Mouse (Mus musculus) MEL (cell line): ENCODE data around the gene Slamf8. TPM values are rescaled to one million over a fixed set of nuclear protein-coding genes. Genes with fewer than 3 reads are reported as not detected.

Experiments
- DNase-seq: peaks from one replicate; pipeline ENCODE4 v3.0.0; 2011; ENCODE audit warnings: low read depth, low spot score
- H3K27ac ChIP-seq: 2 replicates; pipeline ENCODE4 v1.5.1; 2012; ENCODE audit warnings: low read depth, mild to moderate bottlenecking, control low read depth, low read length, moderate library complexity; ENCODE audit not compliant: control insufficient read depth
- H3K27me3 ChIP-seq, 2 experiments: fragments of 150-350 bp in 1 of 2; sonication (generic) in 1 of 2; 2 replicates each; pipeline ENCODE4 v1.6.1; 2012; ENCODE audit warnings: low read length in 2 of 2, mild to moderate bottlenecking in 2 of 2, improper control_type of control experiment in 1 of 2, moderate library complexity in 1 of 2; ENCODE audit not compliant: insufficient read depth in 2 of 2, control insufficient read depth in 1 of 2
- H3K36me3 ChIP-seq, 2 experiments: 2 replicates each; pipeline ENCODE4 v1.6.1; 2012 to 2014; ENCODE audit warnings: low read length in 2 of 2, improper control_type of control experiment in 1 of 2, inconsistent platforms in 1 of 2, mild to moderate bottlenecking in 1 of 2; ENCODE audit not compliant: insufficient read depth in 2 of 2, control insufficient read depth in 1 of 2
- H3K4me1 ChIP-seq, 2 experiments: fragments of 150-350 bp in 1 of 2; sonication (generic) in 1 of 2; 2 replicates each; pipeline ENCODE4 v1.6.1; 2012; ENCODE audit warnings: low read length in 2 of 2, improper control_type of control experiment in 1 of 2, mild to moderate bottlenecking in 1 of 2; ENCODE audit not compliant: insufficient read depth in 2 of 2, control insufficient read depth in 1 of 2
- H3K4me3 ChIP-seq, 2 experiments: fragments of 150-350 bp in 1 of 2; sonication (generic) in 1 of 2; 2 replicates each; pipeline ENCODE4 v1.5.1; 2012; ENCODE audit warnings: low read depth in 2 of 2, low read length in 2 of 2, mild to moderate bottlenecking in 2 of 2, moderate library complexity in 2 of 2, control low read depth in 1 of 2, improper control_type of control experiment in 1 of 2; ENCODE audit not compliant: control insufficient read depth in 1 of 2, insufficient read depth in 1 of 2
- H3K79me2 ChIP-seq: 2 replicates; pipeline ENCODE4 v1.6.1; 2012; ENCODE audit warnings: mild to moderate bottlenecking, low read length, moderate library complexity; ENCODE audit not compliant: control insufficient read depth, poor library complexity, insufficient read depth
- H3K9ac ChIP-seq: 2 replicates; pipeline ENCODE4 v1.6.1; 2012; ENCODE audit warnings: low read depth, mild to moderate bottlenecking, control low read depth, low read length, moderate library complexity; ENCODE audit not compliant: control insufficient read depth, poor library complexity, severe bottlenecking
- H3K9me3 ChIP-seq: fragments of 150-350 bp; sonication (generic); replicated peaks from 2 replicates; pipeline ENCODE4 v1.6.1; 2012; ENCODE audit warnings: mild to moderate bottlenecking, low read length, improper control_type of control experiment, moderate library complexity; ENCODE audit not compliant: insufficient read depth
- CHD2 ChIP-seq: IDR thresholded peaks from 2 replicates; pipeline ENCODE4 v1.6.1; 2011; ENCODE audit warnings: low read length, improper control_type of control experiment
- E2F4 ChIP-seq: IDR thresholded peaks from 2 replicates; pipeline ENCODE4 v1.6.1; 2011; ENCODE audit warnings: low read depth, low read length, improper control_type of control experiment, borderline replicate concordance
- KAT2A ChIP-seq: conservative IDR thresholded peaks from 2 replicates; pipeline ENCODE4 v1.6.1; 2012; ENCODE audit warnings: low read depth, low read length, improper control_type of control experiment, inconsistent platforms
- MAFK ChIP-seq: IDR thresholded peaks from 2 replicates; pipeline ENCODE4 v1.6.1; 2011; ENCODE audit warnings: low read depth, mild to moderate bottlenecking, low read length, improper control_type of control experiment, borderline replicate concordance
- MEF2A ChIP-seq: IDR thresholded peaks from 2 replicates; pipeline ENCODE4 v1.6.1; 2014; ENCODE audit warnings: low read depth, mild to moderate bottlenecking, inconsistent platforms, low read length, improper control_type of control experiment; ENCODE audit not compliant: poor library complexity, insufficient replicate concordance, severe bottlenecking; ENCODE audit errors: extremely low read depth
- MYB ChIP-seq: IDR thresholded peaks from 2 replicates; pipeline ENCODE4 v1.6.1; 2011; ENCODE audit warnings: mild to moderate bottlenecking, low read depth, low read length, improper control_type of control experiment
- MYC ChIP-seq: IDR thresholded peaks from 2 replicates; pipeline ENCODE4 v1.6.1; 2011; ENCODE audit warnings: low read depth, mild to moderate bottlenecking, low read length, improper control_type of control experiment, moderate library complexity
- NRF1 ChIP-seq: IDR thresholded peaks from 2 replicates; pipeline ENCODE4 v1.6.1; 2014; ENCODE audit warnings: low read depth, mild to moderate bottlenecking, inconsistent platforms, low read length, improper control_type of control experiment, moderate library complexity; ENCODE audit not compliant: poor library complexity, insufficient read depth, severe bottlenecking
- POLR2A ChIP-seq, 2 experiments: IDR thresholded peaks; 2 replicates each; pipeline ENCODE4 v1.6.1; 2011 to 2012; ENCODE audit warnings: low read length in 2 of 2, mild to moderate bottlenecking in 2 of 2, control low read depth in 1 of 2, improper control_type of control experiment in 1 of 2, low read depth in 1 of 2, moderate library complexity in 1 of 2; ENCODE audit not compliant: control insufficient read depth in 1 of 2, insufficient read depth in 1 of 2, poor library complexity in 1 of 2
- POLR2AphosphoS2 ChIP-seq: IDR thresholded peaks from 2 replicates; pipeline ENCODE4 v1.6.1; 2011; ENCODE audit warnings: low read length, improper control_type of control experiment
- POLR2AphosphoS5 ChIP-seq: IDR thresholded peaks from 2 replicates; pipeline ENCODE4 v1.6.1; 2012; ENCODE audit warnings: low read depth, borderline replicate concordance, mild to moderate bottlenecking, inconsistent platforms, low read length, moderate library complexity, mixed read lengths
- SIN3A ChIP-seq: IDR thresholded peaks from 2 replicates; pipeline ENCODE4 v1.6.1; 2012; ENCODE audit warnings: low read length, improper control_type of control experiment, inconsistent platforms
- SMC3 ChIP-seq: IDR thresholded peaks from 2 replicates; pipeline ENCODE4 v1.6.1; 2011; ENCODE audit warnings: low read depth, low read length, improper control_type of control experiment
- TAL1 ChIP-seq: IDR thresholded peaks from 2 replicates; pipeline ENCODE4 v1.6.1; 2012; ENCODE audit warnings: mild to moderate bottlenecking, inconsistent platforms, low read length, moderate library complexity, mixed read lengths
- TBP ChIP-seq: IDR thresholded peaks from 2 replicates; pipeline ENCODE4 v1.8.0; 2011; ENCODE audit warnings: low read depth, low read length, improper control_type of control experiment
- USF1 ChIP-seq: IDR thresholded peaks from 2 replicates; pipeline ENCODE4 v1.6.1; 2014; ENCODE audit warnings: low read depth, mild to moderate bottlenecking, inconsistent platforms, low read length, improper control_type of control experiment, moderate library complexity
- ZC3H11A ChIP-seq: IDR thresholded peaks from 2 replicates; pipeline ENCODE4 v1.6.1; 2012; ENCODE audit warnings: low read depth, mild to moderate bottlenecking, inconsistent platforms, low read length, improper control_type of control experiment
- polyA plus RNA-seq, 2 experiments: library from polyadenylated mRNA; stranded (reverse) in 1 of 2; unstranded in 1 of 2; fragments of >175 nt in 1 of 2; fragments of >200 nt in 1 of 2; gene quantifications; 2 replicates each; pipeline versions ENCODE4 v1.2.1 to v1.2.4; 2012; ENCODE audit warnings: low replicate concordance in 2 of 2, low read depth in 1 of 2; ENCODE audit not compliant: insufficient read length in 2 of 2, insufficient read depth in 1 of 2, missing spikeins in 1 of 2
- total RNA-seq: library from RNA; depleted of rRNA; stranded (reverse); fragments of 300-350 nt; gene quantifications from 2 replicates; pipeline ENCODE4 v1.2.3, GENCODE M21; 2012

Slamf8 gene
- total and polyA plus RNA-seq, 3 experiments = not detected

GRCm38 (mm10) chr1:172566131-172566530, 24.2 kb downstream of the Slamf8 start:
- Histone ChIP-seq H3K4me1 (no peaks in the 10 kb centered on the region), H3K4me3 (no peak overlapping the region), H3K9ac (no peak overlapping the region), H3K79me2 (no peaks in the 10 kb centered on the region), H3K9me3 (no peaks in the 10 kb centered on the region), H3K36me3 (no peaks in the 10 kb centered on the region), H3K27ac (no peak overlapping the region), H3K27me3 (peaks cover 1 to 2% of the 10 kb centered on the region in 2 experiments; a peak in 1 of 4 replicates)
- no peak for DNase-seq
- no peak for TF ChIP-seq NRF1
- no peak for TF ChIP-seq SIN3A
- no peak for TF ChIP-seq E2F4
- no peak for TF ChIP-seq POLR2AphosphoS2
- no peak for TF ChIP-seq TBP
- TF ChIP-seq TAL1 = no peak
- no peak for TF ChIP-seq ZC3H11A
- TF ChIP-seq USF1 = no peak
- no peak for TF ChIP-seq KAT2A
- no peak for TF ChIP-seq POLR2AphosphoS5
- no peak for TF ChIP-seq SMC3
- TF ChIP-seq MYC = no peak
- no peak for TF ChIP-seq POLR2A (IDR thresholded peaks at IDR 0.05; ENCODE audit: control insufficient read depth in 1 of 2, insufficient read depth in 1 of 2, low read depth in 1 of 2, low read length in 2 of 2, poor library complexity in 1 of 2)
- TF ChIP-seq MYB = no peak
- TF ChIP-seq MEF2A = no peak

- no peak for TF ChIP-seq CHD2
- TF ChIP-seq POLR2A (IDR thresholded peaks at IDR 0.05; ENCODE audit: control insufficient read depth in 1 of 2, insufficient read depth in 1 of 2, low read depth in 1 of 2, low read length in 2 of 2, poor library complexity in 1 of 2) = no peak
- no peak for TF ChIP-seq MAFK
- Histone ChIP-seq H3K36me3 (no peaks in the 10 kb centered on the region), H3K9ac (no peak overlapping the region), H3K4me1 (no peaks in the 10 kb centered on the region), H3K79me2 (no peaks in the 10 kb centered on the region), H3K9me3 (no peaks in the 10 kb centered on the region), H3K27ac (no peak overlapping the region), H3K27me3 (peaks cover 1 to 2% of the 10 kb centered on the region in 2 experiments; a peak in 1 of 4 replicates), H3K4me3 (no peak overlapping the region)
- no peak for DNase-seq
Observed at GRCm38 (mm10) chr1:172563465-172563828, 26.9 kb downstream of the Slamf8 start.
